In genomic region chr1:190661764-190662163, GRCm38 (mm10) we compare ENCODE assay signal across 13 mouse cellular contexts.
DNase-seq lines count a peak whose midpoint lies in the region; ATAC-seq lines count a peak whose summit lies in the region.
"Had no signal": no experiment of that assay in that cellular context is flagged by ENCODE, and none has a peak within 500 bp of the region (broad histone marks: within the 10 kb centered on the region; RNA-seq: fewer than 3 reads in every experiment).

No protein-coding gene starts in this region.

- DNase-seq in forebrain, embryonic 14.5 days (ENCODE audit: low spot score) = no peak
- peak; percentile 1 to 2 for DNase-seq in layer of hippocampus, postnatal 25 days (ENCODE audit: extremely low spot score in 1 of 2, low spot score in 1 of 2)
- no peak for DNase-seq in layer of hippocampus, adult 11-12 months (ENCODE audit: low spot score)
- DNase-seq in embryo, embryonic 10.5 days (ENCODE audit: low spot score) = peak; percentile 44
- DNase-seq in mesoderm, embryonic 11.5 days (ENCODE audit: low read depth, low spot score) = peak; percentile 20
- no peak for DNase-seq in cerebellum, adult 11 months
- DNase-seq in left cerebral cortex, postnatal 14 days (ENCODE audit: low spot score in 2 of 2) = no peak
- DNase-seq: adrenal gland, adult 8-10 months; cerebellum, postnatal 36 days; kidney, postnatal 25 days; right cerebral cortex, postnatal 14 days had no signal

- no peak overlapping the region for H3K9ac ChIP-seq in forebrain, embryonic 15.5 days (replicated peaks)
- H3K9ac ChIP-seq in forebrain, embryonic 14.5 days (ENCODE audit: low read length) = no peak overlapping the region

- intact Hi-C loops in left cerebral cortex, postnatal 14 days (cut with DNase I) = no loop called here

- ATAC-seq in forebrain, embryonic 15.5 days (replicated peaks) = no peak
- no peak for ATAC-seq in forebrain, embryonic 14.5 days

- H3K4me2 ChIP-seq in forebrain, embryonic 15.5 days (replicated peaks) = no peak overlapping the region
- no peak overlapping the region for H3K4me2 ChIP-seq in forebrain, embryonic 14.5 days (ENCODE audit: low read length)
- H3K4me2 ChIP-seq: neural tube, embryonic 13.5 days had no signal

- H3K27ac ChIP-seq in forebrain, embryonic 15.5 days (replicated peaks) = peak overlapping the region; percentile 32
- no peak overlapping the region for H3K27ac ChIP-seq in forebrain, embryonic 14.5 days (ENCODE audit: low read depth, low read length)
- H3K27ac ChIP-seq: neural tube, embryonic 13.5 days had no signal

- no peaks in the 10 kb centered on the region for H3K36me3 ChIP-seq in forebrain, embryonic 15.5 days
- no peaks in the 10 kb centered on the region for H3K36me3 ChIP-seq in forebrain, embryonic 14.5 days (ENCODE audit: control insufficient read depth, insufficient read depth, low read length)
- H3K36me3 ChIP-seq: neural tube, embryonic 13.5 days had no signal

- WGBS in forebrain, embryonic 15.5 days = 63% methylated on average over 4 of the region's 4 CpGs
- WGBS in forebrain, embryonic 14.5 days = 63% methylated on average over 4 of the region's 4 CpGs

- no peak overlapping the region for H3K4me3 ChIP-seq in forebrain, embryonic 15.5 days
- no peak overlapping the region for H3K4me3 ChIP-seq in forebrain, embryonic 14.5 days (ENCODE audit: low read depth, low read length)
- H3K4me3 ChIP-seq: neural tube, embryonic 13.5 days had no signal

- no peaks in the 10 kb centered on the region for H3K9me3 ChIP-seq in forebrain, embryonic 15.5 days
- H3K9me3 ChIP-seq in forebrain, embryonic 14.5 days (replicated peaks; ENCODE audit: control insufficient read depth, low read length) = no peaks in the 10 kb centered on the region
- H3K9me3 ChIP-seq: neural tube, embryonic 13.5 days had no signal

- peaks cover 34% of the 10 kb centered on the region for H3K4me1 ChIP-seq in forebrain, embryonic 15.5 days
- peaks cover 17% of the 10 kb centered on the region; the same call in 1 of the 2 replicates for H3K4me1 ChIP-seq in forebrain, embryonic 14.5 days (ENCODE audit: control insufficient read depth, insufficient read depth, low read length)

- H3K27me3 ChIP-seq in forebrain, embryonic 15.5 days = no peaks in the 10 kb centered on the region
- H3K27me3 ChIP-seq in forebrain, embryonic 14.5 days (replicated peaks; ENCODE audit: control insufficient read depth, insufficient read depth, low read length) = no peaks in the 10 kb centered on the region; the same call in 1 of the 2 replicates

Comparison
In these comparisons a context has a peak if more than half of its experiments do, and no peak if none do; other contexts are left out.
1. DNase-seq: peak in layer of hippocampus, postnatal 25 days (2 of 2), embryo, embryonic 10.5 days (single experiment) and mesoderm, embryonic 11.5 days (single experiment); none in forebrain, embryonic 14.5 days (single experiment), layer of hippocampus, adult 11-12 months (single experiment), cerebellum, adult 11 months (single experiment) and left cerebral cortex, postnatal 14 days (0 of 2).